Mouse (Mus musculus) liver, postnatal 0 days (tissue): ENCODE measurements at regions not wholly inside any gene's neighbourhood (a gene's known extent, or its start where the extent isn't known, plus 50 kb on each side); places are given as distances from the start of the nearest gene placed in this dataset.

Experiments
- CTCF ChIP-seq: sonication (generic); IDR thresholded peaks from 2 replicates; pipeline ENCODE4 v1.5.1; 2016; ENCODE audit warnings: antibody characterized with exemption, low read depth
- EP300 ChIP-seq: IDR thresholded peaks from 2 replicates; pipeline ENCODE4 v1.6.1; 2016; ENCODE audit warnings: antibody characterized with exemption, low read depth, mild to moderate bottlenecking

- TF ChIP-seq CTCF (no peak), EP300 (no peak)
Measured at GRCm38 (mm10) chr5:118363154-118363553, 118.1 kb downstream of the 2410131K14Rik start.
